Mouse (Mus musculus) lung, embryonic 14.5 days (tissue): Measurements from ENCODE around the gene Ifnar1. TPM values are rescaled to one million over a fixed set of nuclear protein-coding genes. Genes with fewer than 3 reads are reported as not detected.

ENCODE experiments used
- ATAC-seq: fragments of 200-750 bp; cut with Nextera tagmentation; 2 replicates; pipeline ENCODE4 v1.8.0; 2017; ENCODE audit warnings: mild to moderate bottlenecking, moderate TSS enrichment, moderate library complexity; ENCODE audit not compliant: insufficient read depth
- DNase-seq: peaks from one replicate; pipeline ENCODE4 v3.0.0-alpha.2; 2015
- H3K27ac ChIP-seq: fragments of 300-500 bp; sonication (generic); 2 replicates; pipeline ENCODE4 v1.5.1; 2014; ENCODE audit warnings: low read depth, mild to moderate bottlenecking, moderate library complexity
- H3K27me3 ChIP-seq: fragments of 300-500 bp; sonication (generic); 2 replicates; pipeline ENCODE4 v1.6.1; 2014; ENCODE audit warnings: low read length, control low read depth; ENCODE audit not compliant: insufficient read depth
- H3K36me3 ChIP-seq: fragments of 300-500 bp; sonication (generic); 2 replicates; pipeline ENCODE4 v1.6.1; 2014; ENCODE audit warnings: control low read depth; ENCODE audit not compliant: insufficient read depth
- H3K4me1 ChIP-seq: fragments of 300-500 bp; sonication (generic); 2 replicates; pipeline ENCODE4 v1.6.1; 2014; ENCODE audit warnings: antibody characterized with exemption, control low read depth; ENCODE audit not compliant: insufficient read depth
- H3K4me2 ChIP-seq: fragments of 300-500 bp; sonication (generic); 2 replicates; pipeline ENCODE4 v1.6.1; 2014; ENCODE audit warnings: mild to moderate bottlenecking
- H3K4me3 ChIP-seq: fragments of 300-500 bp; sonication (generic); 2 replicates; pipeline ENCODE4 v1.5.1; 2014; ENCODE audit warnings: low read depth, low read length
- H3K9ac ChIP-seq: fragments of 300-500 bp; sonication (generic); 2 replicates; pipeline ENCODE4 v1.6.1; 2014
- H3K9me3 ChIP-seq: fragments of 300-500 bp; sonication (generic); 2 replicates; pipeline ENCODE4 v1.6.1; 2016; ENCODE audit warnings: low read depth, low read length, control low read depth
- CTCF ChIP-seq: IDR thresholded peaks from 2 replicates; pipeline ENCODE4 v1.5.1; 2016; ENCODE audit warnings: antibody characterized with exemption, low read depth
- WGBS: fragments of 180-500 bp; shearing (Covaris S2); extraction: QIAGEN DNeasy Blood & Tissue Kit; methylation state at CpG from one replicate; pipeline ENCODE4 v1.1.7; 2014; 5-methylcytosine and 5-hydroxymethylcytosine counted together
- polyA plus RNA-seq: library from polyadenylated mRNA; unstranded; fragments of >200 nt; fragmentation: Nextera tagmentation; extraction: Ambion mirVana; gene quantifications from 2 replicates; pipeline ENCODE4 v1.2.1, GENCODE M21; 2014

The Ifnar1 gene
- polyA plus RNA-seq, 1 experiment from 2014 or later, result 73.6 TPM

DNA sequence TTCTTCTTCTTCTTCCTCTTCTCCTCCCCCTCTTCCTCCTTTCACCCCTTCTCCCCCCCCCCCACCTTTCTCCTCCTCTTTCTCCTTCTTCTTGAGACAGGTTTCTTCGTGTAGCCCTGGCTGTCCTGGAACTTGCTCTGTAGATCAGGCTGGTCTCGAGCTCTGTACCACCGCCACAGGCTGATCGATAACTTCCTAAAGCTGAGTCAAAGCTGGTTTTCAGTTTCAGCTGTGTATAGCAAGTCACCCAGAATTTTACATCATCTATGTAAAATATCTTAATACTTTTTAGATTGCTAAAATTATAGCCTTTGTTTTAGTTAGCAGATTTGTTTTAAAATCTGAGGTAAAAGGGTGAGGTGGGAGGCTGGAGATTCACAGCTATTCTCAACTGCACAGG is 40.2 kb upstream of the Ifnar1 start:
- Histone ChIP-seq H3K9ac (no peak overlapping the region), H3K4me1 (no peaks in the 10 kb centered on the region), H3K27ac (no peak overlapping the region), H3K36me3 (no peaks in the 10 kb centered on the region), H3K4me3 (no peak overlapping the region), H3K4me2 (no peak overlapping the region), H3K27me3 (no peaks in the 10 kb centered on the region), H3K9me3 (no peaks in the 10 kb centered on the region)
- 80% methylated on average over 4 of the region's 4 CpGs for WGBS
- no peak for ATAC-seq
- TF ChIP-seq CTCF, result no peak
- no peak for DNase-seq

DNA sequence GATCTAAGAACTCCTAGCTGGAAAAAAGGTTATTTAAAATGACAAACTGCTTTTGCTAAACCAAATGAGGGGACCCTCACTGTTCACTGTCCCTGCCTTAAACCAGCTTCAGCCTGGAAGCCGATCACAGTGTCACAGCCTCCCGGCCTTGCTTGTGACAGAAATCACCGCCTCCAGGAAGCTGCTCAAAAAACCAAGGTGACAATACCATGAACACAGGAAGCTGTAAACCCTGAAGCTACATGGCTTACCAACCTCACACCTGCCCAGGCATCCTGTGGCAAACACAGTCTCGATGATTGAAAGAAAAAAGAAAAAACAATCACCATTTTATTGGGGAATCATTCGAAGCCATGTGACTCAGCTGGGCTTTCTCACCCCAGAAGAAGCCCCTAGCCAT is 39.5 kb upstream of the Ifnar1 start:
- Histone ChIP-seq H3K9me3 (no peaks in the 10 kb centered on the region), H3K9ac (no peak overlapping the region), H3K36me3 (no peaks in the 10 kb centered on the region), H3K27me3 (no peaks in the 10 kb centered on the region), H3K4me2 (no peak overlapping the region), H3K27ac (no peak overlapping the region), H3K4me1 (peaks cover 1% of the 10 kb centered on the region; the same call in 1 of the 2 replicates), H3K4me3 (no peak overlapping the region)
- DNase-seq (no peak), ATAC-seq (no peak)
- no peak for TF ChIP-seq CTCF
- 69% methylated on average over 5 of the region's 5 CpGs for WGBS

DNA sequence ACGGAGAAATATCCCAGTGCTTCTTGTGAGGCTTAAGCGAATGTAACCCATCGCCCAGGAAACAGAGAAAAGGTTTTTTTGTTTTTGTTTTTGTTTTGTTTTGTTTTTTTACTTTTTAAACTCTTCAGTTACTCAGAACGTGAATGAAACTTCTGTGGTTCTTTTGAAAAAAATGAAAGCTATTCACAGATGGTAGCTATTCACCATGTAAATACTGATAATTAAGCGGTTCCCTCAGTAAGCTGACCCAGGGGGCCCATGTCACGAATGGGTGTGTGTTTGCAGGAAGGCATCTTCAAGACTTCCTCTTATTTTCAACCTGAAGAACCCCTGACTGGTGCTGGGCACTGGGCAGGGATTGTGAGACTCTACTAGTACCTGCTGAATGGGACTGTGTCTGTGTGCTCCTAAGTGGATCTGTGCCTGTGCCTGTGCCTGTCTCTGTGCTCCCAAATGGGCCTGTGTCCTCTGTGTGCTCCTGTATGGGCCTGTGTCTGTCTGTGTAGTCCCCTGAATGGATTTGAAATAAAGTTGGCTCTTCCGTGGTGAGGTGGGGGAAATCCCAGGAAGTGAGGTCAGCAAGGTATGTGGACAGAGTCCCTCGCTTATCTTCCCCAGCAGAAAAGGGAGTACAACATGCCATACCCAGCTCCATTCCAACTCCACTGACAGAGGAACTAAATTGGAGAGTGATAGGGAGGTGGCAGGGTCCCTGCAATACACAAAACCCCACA is 38.1 kb upstream of the Ifnar1 start:
- no peak overlapping the region for H3K9ac ChIP-seq
- H3K27ac ChIP-seq, result no peak overlapping the region
- DNase-seq (no peak), ATAC-seq (no peak)
- H3K4me1 ChIP-seq, result peaks cover 2% of the 10 kb centered on the region; the same call in 1 of the 2 replicates
- H3K9me3 ChIP-seq, result no peaks in the 10 kb centered on the region
- 68% methylated on average over 8 of the region's 8 CpGs for WGBS
- H3K27me3 ChIP-seq, result no peaks in the 10 kb centered on the region
- no peaks in the 10 kb centered on the region for H3K36me3 ChIP-seq
- TF ChIP-seq CTCF, result no peak
- no peak overlapping the region for H3K4me3 ChIP-seq
- H3K4me2 ChIP-seq, result no peak overlapping the region

DNA sequence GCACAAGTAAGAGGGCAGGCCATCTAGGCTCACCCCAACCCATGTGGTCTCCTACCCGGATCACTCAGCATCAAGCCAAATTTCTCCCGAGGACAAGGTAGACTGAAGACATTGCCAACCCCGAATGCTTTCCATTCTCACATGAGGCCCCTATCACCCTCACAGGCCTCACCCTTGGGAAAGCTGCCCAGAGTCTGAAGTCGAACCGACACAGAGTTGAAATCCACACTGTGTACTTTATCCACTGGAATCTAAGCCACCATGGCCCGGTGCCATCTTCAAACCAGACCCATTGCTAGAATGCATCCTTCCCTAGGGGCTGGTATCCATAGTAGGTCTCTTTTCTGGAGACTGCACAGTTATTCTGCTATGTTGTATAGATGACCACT is 37.5 kb upstream of the Ifnar1 start:
- Histone ChIP-seq H3K4me1 (peaks cover 2% of the 10 kb centered on the region; the same call in 1 of the 2 replicates), H3K4me3 (no peak overlapping the region), H3K9me3 (no peaks in the 10 kb centered on the region), H3K36me3 (no peaks in the 10 kb centered on the region), H3K9ac (no peak overlapping the region), H3K4me2 (no peak overlapping the region), H3K27ac (no peak overlapping the region), H3K27me3 (no peaks in the 10 kb centered on the region)
- ATAC-seq (no peak), DNase-seq (no peak)
- WGBS, result 63% methylated on average over 6 of the region's 6 CpGs
- no peak for TF ChIP-seq CTCF

DNA sequence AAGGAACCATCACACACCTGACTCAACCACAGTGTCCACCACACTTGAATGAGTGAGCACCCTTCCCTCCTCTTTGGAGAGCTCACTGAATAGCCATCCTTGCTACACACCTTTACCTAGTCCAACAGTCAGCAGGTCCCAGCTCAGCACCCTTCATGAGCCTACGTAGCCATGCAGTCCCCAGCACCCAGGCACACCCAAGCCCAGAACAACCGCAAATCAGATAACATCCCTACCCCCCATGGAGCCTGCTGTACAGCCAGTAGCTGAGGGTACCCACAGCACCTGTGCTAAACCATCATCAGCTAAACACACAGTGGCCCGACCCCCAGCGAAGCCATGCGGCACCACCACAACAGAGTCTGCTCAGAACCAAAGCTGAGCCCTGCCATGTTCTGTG is 37.0 kb upstream of the Ifnar1 start:
- H3K27ac ChIP-seq, result no peak overlapping the region
- DNase-seq, result no peak
- no peak overlapping the region for H3K4me3 ChIP-seq
- peaks cover 2% of the 10 kb centered on the region; the same call in 1 of the 2 replicates for H3K4me1 ChIP-seq
- no peak for TF ChIP-seq CTCF
- H3K9me3 ChIP-seq, result no peaks in the 10 kb centered on the region
- no peaks in the 10 kb centered on the region for H3K27me3 ChIP-seq
- H3K36me3 ChIP-seq, result no peaks in the 10 kb centered on the region
- H3K4me2 ChIP-seq, result no peak overlapping the region
- 0 out of 2 replicates have a peak, but pooled peaks have one; percentile 45 for ATAC-seq
- no peak overlapping the region for H3K9ac ChIP-seq
- 92% methylated on average over 5 of the region's 5 CpGs for WGBS

DNA sequence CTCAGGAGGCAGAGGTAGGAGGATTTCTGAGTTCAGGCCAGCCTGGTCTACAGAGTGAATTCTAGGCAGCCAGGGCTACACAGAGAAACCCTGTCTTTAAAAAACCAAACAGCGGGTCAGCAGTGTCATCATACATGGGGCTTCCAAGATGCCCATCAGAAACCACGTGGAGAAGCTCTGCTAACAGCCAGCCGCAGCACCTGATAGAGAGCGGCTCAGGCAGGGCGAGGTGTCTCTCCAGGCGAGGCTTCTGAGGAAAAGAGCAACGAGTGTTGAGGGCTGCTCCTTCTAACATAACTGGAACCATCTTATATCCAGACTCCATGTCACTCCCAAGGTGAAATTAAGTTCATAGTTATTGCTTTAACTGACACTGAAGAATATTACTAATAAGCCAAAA is 36.1 kb upstream of the Ifnar1 start:
- Histone ChIP-seq H3K4me3 (no peak overlapping the region), H3K9me3 (no peaks in the 10 kb centered on the region)
- 69% methylated on average over 7 of the region's 7 CpGs for WGBS

DNA sequence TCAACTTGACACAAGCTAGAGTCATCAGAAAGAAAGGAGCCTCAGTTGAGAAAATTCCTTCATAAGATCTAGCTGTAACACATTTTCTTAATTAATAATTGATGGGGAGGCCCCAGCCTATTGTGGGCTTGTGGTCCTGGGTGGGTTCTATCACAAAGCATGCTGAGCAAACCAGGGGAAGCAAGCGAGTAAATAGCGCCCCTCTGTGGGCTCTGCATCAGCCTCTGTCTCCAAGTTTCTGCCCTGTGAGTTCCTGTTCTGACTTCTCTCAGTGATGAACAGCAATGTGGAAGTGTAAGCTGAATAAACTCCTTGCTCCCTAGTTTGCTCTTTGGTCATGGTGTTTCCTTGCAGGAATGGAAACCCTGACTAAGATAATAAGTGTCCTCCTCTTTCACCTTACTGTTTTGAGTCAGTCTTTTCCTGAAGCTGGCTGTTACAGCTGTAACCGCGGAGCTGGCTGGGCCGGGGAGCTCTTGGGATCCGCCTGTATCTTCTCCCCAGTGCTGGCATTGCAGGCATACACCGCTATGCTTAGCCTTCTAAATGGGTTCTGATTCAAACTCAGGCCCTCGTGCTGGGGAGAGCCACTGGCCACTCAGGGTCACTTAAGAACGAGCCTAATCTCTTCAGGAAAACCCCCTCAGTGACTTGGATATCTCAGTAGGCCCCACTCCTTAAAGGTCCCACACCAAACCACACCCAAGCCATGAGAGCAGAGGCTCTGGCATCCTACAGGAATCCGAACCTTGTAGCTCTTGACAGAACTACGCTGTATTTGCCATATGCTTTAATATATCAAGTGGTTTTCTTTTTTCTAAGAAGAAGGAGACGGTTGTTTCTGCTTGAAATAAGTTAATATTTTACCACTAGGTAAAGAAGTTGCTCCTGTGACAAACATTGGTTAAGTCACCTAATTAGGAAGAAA is 34.6 kb upstream of the Ifnar1 start:
- Histone ChIP-seq H3K9ac (no peak overlapping the region), H3K36me3 (no peaks in the 10 kb centered on the region), H3K27me3 (no peaks in the 10 kb centered on the region), H3K4me2 (no peak overlapping the region), H3K9me3 (no peaks in the 10 kb centered on the region), H3K4me1 (peaks cover 2% of the 10 kb centered on the region; the same call in 1 of the 2 replicates), H3K27ac (no peak overlapping the region), H3K4me3 (no peak overlapping the region)
- WGBS, result 73% methylated on average over 12 of the region's 12 CpGs
- ATAC-seq (no peak), DNase-seq (no peak)
- peak; percentile 17; the same call in 1 of the 2 replicates for TF ChIP-seq CTCF

More for the DNA sequence above, 36.1 kb upstream of the Ifnar1 start:
- no peak overlapping the region for H3K9ac ChIP-seq
- ATAC-seq (no peak), DNase-seq (no peak)
- no peak overlapping the region for H3K4me2 ChIP-seq
- TF ChIP-seq CTCF, result no peak
- peaks cover 2% of the 10 kb centered on the region; the same call in 1 of the 2 replicates for H3K4me1 ChIP-seq
- H3K27ac ChIP-seq, result no peak overlapping the region
- H3K36me3 ChIP-seq, result no peaks in the 10 kb centered on the region
- no peaks in the 10 kb centered on the region for H3K27me3 ChIP-seq
